Mouse (Mus musculus) megakaryocyte, embryonic 14.5 days (primary cell): ENCODE measurements around the gene Syt5. TPM values are rescaled to one million over a fixed set of nuclear protein-coding genes. Genes with fewer than 3 reads are reported as not detected.

ENCODE experiments used
- H3K27me3 ChIP-seq: replicated peaks from 2 replicates; pipeline ENCODE3; 2012; ENCODE audit warnings: inconsistent platforms
- H3K36me3 ChIP-seq: replicated peaks from 2 replicates; pipeline ENCODE3; 2012; ENCODE audit warnings: low read length, inconsistent platforms, mixed read lengths
- H3K4me1 ChIP-seq: 2 replicates; pipeline ENCODE4 v1.6.1; 2012; ENCODE audit warnings: inconsistent platforms
- H3K4me3 ChIP-seq: replicated peaks from 2 replicates; pipeline ENCODE3; 2012; ENCODE audit warnings: moderate library complexity, mild to moderate bottlenecking, inconsistent platforms
- H3K9me3 ChIP-seq: 2 replicates; pipeline ENCODE4 v1.6.1; 2012; ENCODE audit warnings: inconsistent platforms
- FLI1 ChIP-seq: IDR thresholded peaks from 2 replicates; pipeline ENCODE4 v1.6.1; 2012; ENCODE audit warnings: low read length, inconsistent platforms, mixed read lengths
- GATA1 ChIP-seq: IDR thresholded peaks from 3 replicates; pipeline ENCODE4 v1.6.1; 2012; ENCODE audit warnings: mixed read lengths, low read length, inconsistent platforms, borderline replicate concordance
- polyA plus RNA-seq: library from polyadenylated mRNA; stranded (reverse); fragments of >175 nt; gene quantifications from 2 replicates; pipeline ENCODE4 v1.2.3, GENCODE M21; 2012; ENCODE audit warnings: low replicate concordance; ENCODE audit not compliant: insufficient read depth

Syt5 gene
- polyA plus RNA-seq, 1 experiment: 2.6 TPM

DNA sequence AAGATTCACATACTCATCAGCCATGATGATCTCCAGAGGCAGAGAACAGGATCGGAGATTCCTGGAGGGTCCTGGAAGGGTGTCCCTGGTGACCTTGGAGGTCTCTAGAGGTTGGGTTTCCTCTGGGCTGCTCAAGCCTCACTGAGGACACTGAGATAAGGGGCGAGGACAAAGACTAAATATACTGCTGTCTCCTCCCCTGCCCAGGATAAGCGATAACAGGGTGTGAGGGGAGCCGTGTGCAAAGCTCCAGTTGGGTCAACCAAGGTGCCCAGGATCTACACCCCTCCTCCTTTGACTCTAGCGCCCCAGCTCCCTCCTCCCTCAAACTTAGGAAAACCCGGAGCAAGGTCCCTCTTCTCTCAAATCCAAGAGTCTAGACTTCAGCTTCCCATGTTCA lies 25.0 kb downstream of the Syt5 start:
- H3K4me1 ChIP-seq: peaks cover 69% of the 10 kb centered on the region

GRCm38 (mm10) chr7:4521231-4522003 lies 25.9 kb downstream of the Syt5 start:
- no peaks in the 10 kb centered on the region for H3K9me3 ChIP-seq
- H3K4me1 ChIP-seq: peaks cover 69% of the 10 kb centered on the region
- H3K36me3 ChIP-seq: no peaks in the 10 kb centered on the region
- peaks cover 12% of the 10 kb centered on the region for H3K27me3 ChIP-seq
- TF ChIP-seq GATA1 (no peak), FLI1 (no peak)
- no peak overlapping the region for H3K4me3 ChIP-seq

More for the DNA sequence above, 25.0 kb downstream of the Syt5 start:
- Histone ChIP-seq H3K27me3 (peaks cover 12% of the 10 kb centered on the region), H3K4me3 (no peak overlapping the region), H3K36me3 (no peaks in the 10 kb centered on the region), H3K9me3 (no peaks in the 10 kb centered on the region)
- TF ChIP-seq FLI1: no peak
- TF ChIP-seq GATA1: no peak

- H3K4me3 ChIP-seq: peak overlapping the region; percentile 5
- peaks cover 73% of the 10 kb centered on the region for H3K4me1 ChIP-seq
- no peaks in the 10 kb centered on the region for H3K36me3 ChIP-seq
- H3K27me3 ChIP-seq: peaks cover 12% of the 10 kb centered on the region
- TF ChIP-seq GATA1 (no peak), FLI1 (no peak)
- H3K9me3 ChIP-seq: no peaks in the 10 kb centered on the region
These were observed 28.9 kb downstream of the Syt5 start for GRCm38 (mm10) chr7:4518487-4518886.

DNA sequence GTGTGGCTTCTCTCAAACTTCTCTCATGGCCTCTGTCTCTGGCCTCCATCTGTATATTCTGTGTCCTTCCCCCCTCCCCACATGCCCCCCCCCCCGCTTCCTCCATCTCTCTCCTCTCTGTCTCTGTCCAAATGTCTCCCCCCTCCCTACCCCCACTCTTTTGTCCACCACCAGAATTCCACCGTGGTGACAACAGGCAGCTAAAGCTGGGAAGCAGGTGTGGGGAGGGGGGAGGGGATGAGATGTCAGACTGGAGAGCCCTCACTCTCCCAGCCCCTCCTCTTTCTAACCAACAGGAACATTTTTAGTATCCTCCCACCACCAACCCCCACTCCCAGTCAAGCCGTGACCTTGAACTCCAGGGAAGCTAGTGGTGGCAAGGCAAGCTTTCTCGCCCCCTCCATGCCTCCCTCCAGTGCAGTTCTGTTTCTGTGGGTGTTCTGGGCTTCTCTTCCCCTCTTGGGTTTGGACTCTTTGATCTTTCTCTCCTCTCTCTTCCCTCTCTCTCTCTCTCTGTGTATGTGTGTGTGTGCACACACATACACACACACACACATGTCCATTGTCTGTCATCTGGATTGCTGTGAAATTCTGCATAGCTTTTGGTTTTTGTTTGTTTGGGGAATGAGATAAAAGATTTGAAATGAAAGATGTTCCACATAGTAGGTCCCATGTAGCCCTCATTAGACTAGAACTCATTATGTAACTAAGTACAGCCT lies 30.9 kb downstream of the Syt5 start, which contains the start of gene Tnnt1:
Gene Tnnt1, minus strand, starts transcription at position 51 of the 719 bp plus-strand sequence.
- H3K9me3 ChIP-seq: no peaks in the 10 kb centered on the region
- peak within 1 kb of the TSS; percentile 23 for H3K4me3 ChIP-seq
- TF ChIP-seq GATA1 (no peak), FLI1 (no peak)
- peaks cover 1% of the 10 kb centered on the region for H3K36me3 ChIP-seq
- H3K4me1 ChIP-seq: peaks cover 64% of the 10 kb centered on the region
- H3K27me3 ChIP-seq: peaks cover 7% of the 10 kb centered on the region

GRCm38 (mm10) chr7:4515853-4516252 lies 31.5 kb downstream of the Syt5 start:
- no peaks in the 10 kb centered on the region for H3K9me3 ChIP-seq
- H3K4me3 ChIP-seq: no peak overlapping the region
- TF ChIP-seq GATA1 (no peak), FLI1 (no peak)
- peaks cover 4% of the 10 kb centered on the region for H3K27me3 ChIP-seq
- peaks cover 58% of the 10 kb centered on the region for H3K4me1 ChIP-seq
- H3K36me3 ChIP-seq: peaks cover 2% of the 10 kb centered on the region

- H3K27me3 ChIP-seq: no peaks in the 10 kb centered on the region
- H3K4me1 ChIP-seq: peaks cover 65% of the 10 kb centered on the region
- no peaks in the 10 kb centered on the region for H3K9me3 ChIP-seq
- no peak overlapping the region for H3K4me3 ChIP-seq
- H3K36me3 ChIP-seq: peaks cover 2% of the 10 kb centered on the region
- no peak for TF ChIP-seq GATA1
- TF ChIP-seq FLI1: no peak
These were observed 33.3 kb downstream of the Syt5 start for GRCm38 (mm10) chr7:4513829-4514712.

DNA sequence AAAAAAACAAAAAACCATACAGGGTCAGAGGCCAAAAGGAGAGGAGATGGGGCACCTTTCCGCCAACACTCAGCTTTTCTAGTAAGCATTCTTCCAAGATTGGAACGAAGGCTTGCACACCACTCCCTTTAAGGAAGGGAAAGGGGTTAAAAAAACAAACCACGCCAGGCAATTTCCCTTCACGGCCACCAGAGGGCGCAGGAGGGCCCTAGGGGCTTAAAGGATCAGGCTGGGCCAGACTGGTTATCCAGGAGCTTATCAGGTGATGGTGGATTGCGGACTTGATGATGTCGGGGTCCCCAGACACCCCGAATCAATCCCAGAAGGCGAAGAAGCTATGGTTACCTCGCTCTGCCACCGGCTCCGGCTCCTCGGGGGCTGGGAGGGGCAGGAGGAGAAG lies 34.1 kb downstream of the Syt5 start:
- Histone ChIP-seq H3K4me1 (peaks cover 68% of the 10 kb centered on the region), H3K9me3 (no peaks in the 10 kb centered on the region), H3K27me3 (no peaks in the 10 kb centered on the region), H3K4me3 (peak overlapping the region; percentile 40), H3K36me3 (peaks cover 2% of the 10 kb centered on the region)
- TF ChIP-seq FLI1 (no peak), GATA1 (no peak)

DNA sequence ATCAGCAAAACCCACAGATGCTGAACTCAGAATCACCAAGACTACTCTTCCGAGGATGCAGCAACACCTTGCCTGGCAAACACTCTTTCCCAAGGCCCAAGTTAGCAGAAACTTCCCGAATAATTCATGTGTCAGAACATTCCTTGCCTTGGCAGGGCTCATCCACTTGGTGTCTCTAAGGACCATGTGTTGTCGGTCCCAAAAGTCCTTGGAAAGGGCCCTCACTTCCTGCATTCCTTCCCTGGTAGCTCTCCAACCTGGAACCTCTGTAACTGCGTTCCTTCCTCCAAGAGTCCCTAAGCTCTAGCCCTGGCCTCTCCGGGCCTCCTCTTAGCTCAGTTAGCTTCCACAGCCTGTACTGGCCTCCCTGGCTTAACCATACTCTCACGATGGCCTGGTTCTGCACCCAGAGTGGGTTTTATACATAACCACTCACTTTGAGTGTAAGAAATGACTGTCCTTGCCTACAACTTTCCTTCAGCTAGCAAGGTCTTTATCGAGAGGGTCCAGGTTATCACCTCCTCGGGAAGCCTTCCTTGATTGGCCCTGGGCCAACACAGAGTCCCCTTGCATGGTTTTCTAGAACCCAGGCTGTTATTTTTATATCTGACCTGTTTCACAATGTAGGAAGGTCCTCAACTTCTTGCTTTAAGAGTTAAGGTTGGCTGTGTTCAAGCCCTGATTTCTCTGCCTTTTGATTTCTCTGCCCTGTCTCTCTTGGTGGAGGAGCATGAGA lies 35.7 kb downstream of the Syt5 start:
- H3K4me3 ChIP-seq: no peak overlapping the region
- peaks cover 69% of the 10 kb centered on the region for H3K4me1 ChIP-seq
- peaks cover 2% of the 10 kb centered on the region for H3K36me3 ChIP-seq
- no peaks in the 10 kb centered on the region for H3K9me3 ChIP-seq
- TF ChIP-seq FLI1: no peak
- no peak for TF ChIP-seq GATA1
- H3K27me3 ChIP-seq: no peaks in the 10 kb centered on the region
